Mouse (Mus musculus) hindbrain, embryonic 14.5 days (tissue): ENCODE measurements around the gene Hipk4. TPM values are rescaled to one million over a fixed set of nuclear protein-coding genes. Genes with fewer than 3 reads are reported as not detected.
A peak's percentile ranks its signal among the peaks of the same experiment; 100 is the strongest.

Experiments used
- ATAC-seq: fragments of 200-750 bp; cut with Nextera tagmentation; 2 replicates; pipeline ENCODE4 v1.8.0; 2017; ENCODE audit warnings: moderate number of reproducible peaks, mild to moderate bottlenecking, moderate TSS enrichment, moderate library complexity; ENCODE audit not compliant: low FRiP score
- DNase-seq: peaks from one replicate; pipeline ENCODE4 v3.0.0-alpha.2; 2015; ENCODE audit warnings: low spot score
- H3K27ac ChIP-seq: fragments of 300-500 bp; sonication (generic); 2 replicates; pipeline ENCODE4 v1.5.1; 2014; ENCODE audit warnings: mild to moderate bottlenecking, moderate library complexity
- H3K27me3 ChIP-seq: fragments of 300-500 bp; sonication (generic); 2 replicates; pipeline ENCODE4 v1.6.1; 2014; ENCODE audit warnings: mild to moderate bottlenecking, low read length, mixed read lengths; ENCODE audit not compliant: control insufficient read depth, insufficient read depth
- H3K36me3 ChIP-seq: fragments of 300-500 bp; sonication (generic); replicated peaks from 2 replicates; pipeline ENCODE4 v1.6.1; 2014; ENCODE audit not compliant: control insufficient read depth, insufficient read depth
- H3K4me1 ChIP-seq: fragments of 300-500 bp; sonication (generic); replicated peaks from 2 replicates; pipeline ENCODE4 v1.6.1; 2014; ENCODE audit warnings: antibody characterized with exemption, low read length, mixed read lengths; ENCODE audit not compliant: control insufficient read depth, insufficient read depth
- H3K4me2 ChIP-seq: fragments of 300-500 bp; sonication (generic); replicated peaks from 2 replicates; pipeline ENCODE4 v1.6.1; 2014; ENCODE audit warnings: mild to moderate bottlenecking, moderate library complexity
- H3K4me3 ChIP-seq: fragments of 300-500 bp; sonication (generic); replicated peaks from 2 replicates; pipeline ENCODE4 v1.5.1; 2014; ENCODE audit warnings: mild to moderate bottlenecking, low read length
- H3K9ac ChIP-seq: fragments of 300-500 bp; sonication (generic); 2 replicates; pipeline ENCODE4 v1.6.1; 2014
- H3K9me3 ChIP-seq: fragments of 300-500 bp; sonication (generic); 2 replicates; pipeline ENCODE4 v1.6.1; 2016; ENCODE audit warnings: low read length; ENCODE audit not compliant: control insufficient read depth
- WGBS: fragments of 180-500 bp; shearing (Covaris S2); extraction: QIAGEN DNeasy Blood & Tissue Kit; methylation state at CpG from one replicate; pipeline ENCODE4 v1.1.7; 2014; 5-methylcytosine and 5-hydroxymethylcytosine counted together
- polyA plus RNA-seq: library from polyadenylated mRNA; unstranded; fragments of >200 nt; fragmentation: Nextera tagmentation; extraction: Ambion mirVana; gene quantifications from 2 replicates; pipeline ENCODE4 v1.2.1, GENCODE M21; 2014

Gene Hipk4
- polyA plus RNA-seq = 1.2 and 1.5 TPM in 2 replicates

DNA sequence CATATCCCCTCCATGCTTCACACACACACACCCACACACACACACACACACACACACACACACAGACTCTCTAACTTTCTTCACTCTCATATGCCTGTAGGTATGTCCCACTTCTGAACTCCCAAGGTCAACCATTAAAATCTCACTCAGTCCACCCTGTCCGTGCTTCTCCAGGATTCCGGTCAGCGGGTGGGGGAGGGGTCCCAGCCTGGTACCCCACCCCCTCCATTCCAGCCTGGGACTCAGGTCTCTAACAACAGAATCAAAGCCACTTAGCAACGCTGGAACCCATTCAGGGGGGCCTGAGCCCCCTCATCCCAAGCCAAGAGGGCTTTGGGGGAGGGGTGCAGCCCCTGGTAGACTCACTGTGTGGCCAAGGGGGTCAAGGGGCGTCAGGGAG is at the start of gene Hipk4:
Gene Hipk4 (plus strand): TSS at position 301 of the 400 bp plus-strand sequence.
- Histone ChIP-seq H3K9ac (no peak within 1 kb of the TSS), H3K36me3 (no peaks in the 10 kb centered on the region), H3K4me1 (no peaks in the 10 kb centered on the region), H3K27ac (no peak within 1 kb of the TSS), H3K4me2 (no peak within 1 kb of the TSS), H3K27me3 (no peaks in the 10 kb centered on the region), H3K9me3 (no peaks in the 10 kb centered on the region), H3K4me3 (no peak within 1 kb of the TSS)
- whole genome bisulfite sequencing = 68% methylated on average over 5 of the region's 5 CpGs
- DNase-seq (no peak), ATAC-seq (no peak)

- peak overlapping the region; percentile 83 for H3K4me2 ChIP-seq
- DNase-seq = peak; percentile 55
- under 1% methylated on average over 34 of the region's 34 CpGs for WGBS
- H3K27me3 ChIP-seq = no peaks in the 10 kb centered on the region
- H3K9me3 ChIP-seq = no peaks in the 10 kb centered on the region
- H3K4me3 ChIP-seq = peak overlapping the region; percentile 61
- peak overlapping the region; percentile 82 for H3K27ac ChIP-seq
- H3K9ac ChIP-seq = peak overlapping the region; percentile 62
- 0 out of 2 replicates have a peak, but pooled peaks cover 6% of the 10 kb centered on the region for H3K36me3 ChIP-seq
- ATAC-seq = no peak
- H3K4me1 ChIP-seq = no peaks in the 10 kb centered on the region
These were observed 49.1 kb upstream of the Hipk4 start for GRCm38 (mm10) chr7:27473835-27474489.

- Histone ChIP-seq H3K27ac (peak overlapping the region; percentile 82), H3K9ac (peak overlapping the region; percentile 62), H3K4me1 (no peaks in the 10 kb centered on the region), H3K36me3 (0 out of 2 replicates have a peak, but pooled peaks cover 6% of the 10 kb centered on the region), H3K4me2 (peak overlapping the region; percentile 83), H3K9me3 (no peaks in the 10 kb centered on the region), H3K27me3 (no peaks in the 10 kb centered on the region), H3K4me3 (peak overlapping the region; percentile 61)
- DNase-seq (peak; percentile 93), ATAC-seq (peak; percentile 90)
- WGBS = under 1% methylated on average over 23 of the region's 23 CpGs
These were observed 48.5 kb upstream of the Hipk4 start for GRCm38 (mm10) chr7:27474490-27474954.

DNA sequence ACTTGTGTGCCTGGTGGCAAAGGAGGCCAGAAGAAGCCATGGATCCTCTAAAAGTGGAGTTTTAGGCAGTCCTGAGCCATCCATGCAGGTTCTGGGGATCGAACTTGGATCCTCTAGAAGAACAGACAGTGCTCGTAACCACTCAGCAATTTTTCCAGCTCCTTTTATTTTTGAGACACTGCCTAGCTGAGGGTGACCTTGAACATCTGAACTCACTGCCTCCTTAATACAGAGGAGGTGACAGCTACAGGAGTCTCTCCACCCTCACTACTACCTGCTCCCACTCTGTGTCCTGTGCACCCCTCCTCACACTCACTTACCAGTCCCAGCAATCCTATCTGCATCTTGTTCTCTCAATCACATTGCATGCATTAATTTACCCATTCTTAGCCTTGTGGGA is 47.5 kb upstream of the Hipk4 start:
- no peak for ATAC-seq
- Histone ChIP-seq H3K4me2 (no peak overlapping the region), H3K9me3 (no peaks in the 10 kb centered on the region), H3K4me3 (no peak overlapping the region), H3K4me1 (no peaks in the 10 kb centered on the region), H3K27me3 (no peaks in the 10 kb centered on the region), H3K27ac (no peak overlapping the region), H3K9ac (no peak overlapping the region), H3K36me3 (0 out of 2 replicates have a peak, but pooled peaks cover 6% of the 10 kb centered on the region)
- 94% methylated on average over 2 of the region's 2 CpGs for WGBS
- DNase-seq = no peak

DNA sequence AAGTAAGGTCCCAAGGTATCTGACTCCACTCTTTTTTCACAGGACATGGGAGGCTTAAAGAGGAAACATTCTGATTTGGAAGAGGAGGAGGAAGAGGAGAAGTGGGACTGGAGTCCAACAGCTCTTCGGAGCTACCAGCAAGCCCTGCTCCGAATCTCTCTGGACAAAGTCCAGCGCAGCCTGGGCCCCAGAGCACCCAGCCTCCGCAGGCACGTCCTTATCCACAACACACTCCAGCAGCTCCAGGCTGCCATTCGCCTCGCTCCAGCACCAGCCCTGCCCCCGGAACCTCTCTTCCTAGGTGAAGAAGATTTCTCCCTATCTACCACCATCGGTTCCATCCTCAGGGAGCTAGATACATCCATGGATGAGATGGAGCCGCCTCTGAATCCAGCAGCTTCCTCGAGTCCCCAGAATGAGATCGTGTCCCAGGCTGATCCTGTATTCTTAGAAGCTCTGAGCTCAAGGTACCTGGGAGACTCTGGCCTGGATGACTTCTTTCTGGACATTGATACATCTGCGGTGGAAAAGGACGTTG is 46.9 kb upstream of the Hipk4 start:
- no peak for DNase-seq
- WGBS = 98% methylated on average over 14 of the region's 14 CpGs
- H3K9me3 ChIP-seq = no peaks in the 10 kb centered on the region
- H3K27ac ChIP-seq = no peak overlapping the region
- no peaks in the 10 kb centered on the region for H3K4me1 ChIP-seq
- H3K4me3 ChIP-seq = no peak overlapping the region
- no peak overlapping the region for H3K9ac ChIP-seq
- H3K36me3 ChIP-seq = 0 out of 2 replicates have a peak, but pooled peaks cover 6% of the 10 kb centered on the region
- no peak for ATAC-seq
- no peaks in the 10 kb centered on the region for H3K27me3 ChIP-seq
- H3K4me2 ChIP-seq = no peak overlapping the region

DNA sequence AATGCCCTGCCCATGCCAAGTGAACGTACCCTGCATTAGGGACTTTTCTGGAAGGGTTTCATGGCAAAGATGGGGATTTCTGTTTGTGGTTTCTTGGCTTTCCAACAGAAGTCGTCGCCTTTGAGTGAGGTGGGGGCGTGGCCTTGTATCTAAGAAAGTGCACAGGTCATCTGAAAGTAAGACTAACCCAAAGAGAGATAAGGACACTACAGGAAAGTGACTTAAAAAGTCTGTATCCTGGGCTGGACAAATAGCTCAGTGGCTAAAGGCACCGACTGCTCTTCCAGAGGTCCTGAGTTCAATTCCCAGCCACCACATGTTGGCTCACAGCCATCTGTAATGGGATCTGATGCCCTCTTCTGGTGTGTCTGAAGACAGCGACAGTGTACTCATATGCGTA is 44.5 kb upstream of the Hipk4 start:
- 84% methylated on average over 7 of the region's 7 CpGs for WGBS
- 0 out of 2 replicates have a peak, but pooled peaks cover 3% of the 10 kb centered on the region for H3K4me1 ChIP-seq
- H3K9ac ChIP-seq = no peak overlapping the region
- H3K27me3 ChIP-seq = no peaks in the 10 kb centered on the region
- DNase-seq (no peak), ATAC-seq (no peak)
- H3K9me3 ChIP-seq = no peaks in the 10 kb centered on the region
- H3K4me2 ChIP-seq = no peak overlapping the region
- no peak overlapping the region for H3K4me3 ChIP-seq
- H3K27ac ChIP-seq = no peak overlapping the region
- 0 out of 2 replicates have a peak, but pooled peaks cover 6% of the 10 kb centered on the region for H3K36me3 ChIP-seq

- H3K27me3 ChIP-seq = no peaks in the 10 kb centered on the region
- no peak overlapping the region for H3K9ac ChIP-seq
- H3K27ac ChIP-seq = no peak overlapping the region
- 0 out of 2 replicates have a peak, but pooled peaks cover 3% of the 10 kb centered on the region for H3K4me1 ChIP-seq
- WGBS = 85% methylated on average over 1 of the region's 1 CpGs
- H3K4me2 ChIP-seq = no peak overlapping the region
- ATAC-seq (no peak), DNase-seq (no peak)
- 0 out of 2 replicates have a peak, but pooled peaks cover 6% of the 10 kb centered on the region for H3K36me3 ChIP-seq
- H3K4me3 ChIP-seq = no peak overlapping the region
- no peaks in the 10 kb centered on the region for H3K9me3 ChIP-seq
These were observed 43.3 kb upstream of the Hipk4 start for GRCm38 (mm10) chr7:27479750-27480149.

DNA sequence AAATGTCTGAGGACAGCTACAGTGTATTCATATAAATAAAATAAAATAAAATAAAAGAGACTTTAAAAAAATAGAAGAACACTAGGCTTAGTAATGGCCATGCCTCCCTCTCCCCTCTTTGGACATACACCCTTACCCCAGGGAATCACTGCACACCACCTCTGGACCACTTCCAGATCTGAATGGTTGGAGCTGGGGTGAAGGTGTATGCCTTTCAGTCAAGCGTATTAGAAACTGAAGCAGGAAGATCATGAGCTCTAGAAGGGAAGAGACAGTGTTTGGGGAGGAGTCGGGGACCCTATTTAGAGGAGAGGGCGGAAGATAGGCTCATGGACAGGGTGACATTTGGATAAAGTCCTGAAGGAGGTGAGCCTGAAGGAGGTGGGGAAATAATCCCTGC is 42.6 kb upstream of the Hipk4 start:
- Histone ChIP-seq H3K27ac (no peak overlapping the region), H3K4me1 (0 out of 2 replicates have a peak, but pooled peaks cover 3% of the 10 kb centered on the region), H3K36me3 (0 out of 2 replicates have a peak, but pooled peaks cover 6% of the 10 kb centered on the region), H3K9me3 (no peaks in the 10 kb centered on the region), H3K9ac (no peak overlapping the region), H3K4me3 (no peak overlapping the region), H3K27me3 (no peaks in the 10 kb centered on the region), H3K4me2 (no peak overlapping the region)
- DNase-seq (no peak), ATAC-seq (no peak)
- WGBS = 76% methylated on average over 3 of the region's 3 CpGs

DNA sequence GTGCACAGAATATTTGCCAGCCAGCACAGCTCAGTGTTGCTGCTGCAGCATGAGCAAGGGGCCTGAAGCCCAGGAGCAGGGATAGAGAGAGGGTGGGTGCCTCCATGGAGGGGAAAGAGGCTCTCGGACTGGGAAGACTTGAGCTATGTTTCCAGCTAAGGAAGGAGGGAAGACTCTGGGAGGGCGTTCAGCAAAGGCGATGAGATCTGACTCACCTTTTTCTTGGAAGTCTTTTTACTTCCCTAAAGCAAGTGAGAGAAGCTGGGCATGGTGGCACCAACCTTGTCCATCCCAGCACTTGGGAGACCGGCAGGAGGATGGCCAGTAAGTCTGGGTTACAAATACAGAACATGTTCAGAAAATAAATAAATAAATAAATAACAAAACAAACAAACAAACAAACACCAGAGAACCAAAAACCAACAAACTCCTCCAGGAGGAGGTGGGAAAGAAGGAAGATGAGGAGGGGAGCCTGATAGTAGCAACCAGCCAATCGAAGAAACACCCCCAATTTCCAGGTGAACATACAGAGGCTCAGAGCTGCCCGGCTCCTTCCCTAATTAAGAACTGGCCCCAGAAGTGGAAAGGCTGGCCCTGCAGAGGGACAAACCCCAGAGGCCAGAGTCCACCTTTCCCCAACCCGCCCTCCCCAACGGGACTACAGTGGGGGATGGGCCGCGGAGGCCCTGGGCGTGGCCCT is 42.0 kb upstream of the Hipk4 start:
- peak overlapping the region; percentile 50 for H3K9ac ChIP-seq
- WGBS = 17% methylated on average over 9 of the region's 11 CpGs
- H3K4me1 ChIP-seq = 0 out of 2 replicates have a peak, but pooled peaks cover 3% of the 10 kb centered on the region
- H3K9me3 ChIP-seq = no peaks in the 10 kb centered on the region
- H3K27ac ChIP-seq = no peak overlapping the region
- peak overlapping the region; percentile 56 for H3K4me2 ChIP-seq
- ATAC-seq (no peak), DNase-seq (no peak)
- H3K36me3 ChIP-seq = 0 out of 2 replicates have a peak, but pooled peaks cover 6% of the 10 kb centered on the region
- no peaks in the 10 kb centered on the region for H3K27me3 ChIP-seq
- H3K4me3 ChIP-seq = peak overlapping the region; percentile 21
